Mouse (Mus musculus): ENCODE measurements around the gene Arrb2. TPM values are rescaled to one million over a fixed set of nuclear protein-coding genes. Genes with fewer than 3 reads are reported as not detected.

The Arrb2 gene
- polyA plus RNA-seq, 1 experiment from 2014 or later, result 44.0 TPM

DNA sequence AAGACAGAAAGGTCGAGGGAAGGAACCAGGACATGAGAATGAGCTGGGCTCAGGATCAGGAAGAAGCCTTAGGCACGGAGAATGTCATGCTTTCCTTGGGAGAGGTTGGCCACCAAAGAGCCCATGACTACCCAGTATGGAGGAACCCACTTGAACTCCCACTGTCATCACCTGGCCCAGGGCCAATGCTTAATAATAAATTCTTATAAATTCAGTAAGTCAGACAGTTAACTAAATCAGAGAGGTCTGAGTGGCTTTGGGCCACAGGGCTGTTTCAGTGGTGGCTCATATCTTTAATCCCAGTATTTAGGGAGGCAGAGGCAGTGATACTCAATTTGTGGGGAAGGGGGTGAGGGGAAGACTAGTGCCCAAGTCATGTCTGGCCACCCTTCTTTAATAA is 18.5 kb downstream of the Arrb2 start:
- Histone ChIP-seq H3K4me2 (ENCODE audit: low read depth, low read length, severe bottlenecking) (no peak overlapping the region), H3K27me3 (ENCODE audit: control insufficient read depth, insufficient read depth, low read length) (no peaks in the 10 kb centered on the region), H3K9me3 (ENCODE audit: control insufficient read depth, low read length) (no peaks in the 10 kb centered on the region), H3K4me3 (ENCODE audit: low read depth, low read length) (no peak overlapping the region), H3K36me3 (ENCODE audit: control insufficient read depth, insufficient read depth, low read length) (no peaks in the 10 kb centered on the region; the same call in 1 of the 2 replicates), H3K4me1 (replicated peaks; ENCODE audit: control insufficient read depth, insufficient read depth, low read length) (0 out of 2 replicates have a peak, but pooled peaks cover 2% of the 10 kb centered on the region), H3K27ac (ENCODE audit: low read depth, low read length) (no peak overlapping the region), H3K9ac (ENCODE audit: low read length) (no peak overlapping the region)
- DNase-seq (ENCODE audit: low spot score), result no peak
- 78% methylated on average over 2 of the region's 2 CpGs for WGBS
- ATAC-seq (replicated peaks; ENCODE audit: low FRiP score), result no peak

DNA sequence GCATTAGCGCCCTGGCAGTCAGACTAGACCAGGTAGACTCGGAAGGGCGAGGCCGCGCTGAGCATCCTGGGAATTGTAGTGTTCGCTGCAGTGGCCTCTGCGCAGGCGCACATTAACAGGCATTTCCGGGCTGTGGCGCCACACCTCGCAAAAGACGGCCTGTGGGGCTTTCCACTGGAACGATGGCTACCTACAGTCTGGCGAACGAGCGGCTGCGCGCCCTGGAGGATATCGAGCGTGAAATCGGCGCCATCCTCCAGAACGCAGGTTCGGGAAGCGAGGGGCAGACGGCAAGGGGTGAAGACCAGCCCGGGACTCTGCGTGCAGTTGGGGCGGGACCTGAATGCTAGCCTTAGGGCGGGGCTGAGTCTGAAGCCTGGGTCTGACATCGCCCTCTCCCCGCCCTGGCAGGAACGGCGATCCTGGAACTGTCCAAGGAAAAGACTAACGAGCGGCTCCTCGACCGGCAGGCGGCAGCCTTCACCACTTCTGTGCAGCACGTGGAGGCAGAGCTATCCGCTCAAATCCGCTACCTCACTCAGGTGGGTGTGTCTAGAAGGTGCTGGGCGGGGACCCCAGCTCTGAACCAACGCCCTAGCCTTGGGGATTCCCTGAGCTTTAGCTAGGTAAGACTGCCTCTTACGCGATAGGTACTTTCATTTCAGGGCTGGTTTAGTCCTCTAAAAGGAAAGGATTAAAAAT is 19.5 kb downstream of the Arrb2 start, which contains the start of gene Med11:
TSS of gene Med11 (plus strand) at position 123 of the 702 bp plus-strand sequence.
- H3K4me1 ChIP-seq (replicated peaks; ENCODE audit: control insufficient read depth, insufficient read depth, low read length), result peaks cover 2% of the 10 kb centered on the region; the same call in 1 of the 2 replicates
- H3K36me3 ChIP-seq (ENCODE audit: control insufficient read depth, insufficient read depth, low read length), result no peaks in the 10 kb centered on the region; the same call in 1 of the 2 replicates
- peak within 1 kb of the TSS; percentile 69 for H3K4me2 ChIP-seq (ENCODE audit: low read depth, low read length, severe bottlenecking)
- peak within 1 kb of the TSS; percentile 78 for H3K9ac ChIP-seq (ENCODE audit: low read length)
- no peaks in the 10 kb centered on the region for H3K27me3 ChIP-seq (ENCODE audit: control insufficient read depth, insufficient read depth, low read length)
- H3K27ac ChIP-seq (ENCODE audit: low read depth, low read length), result peak within 1 kb of the TSS; percentile 92
- H3K4me3 ChIP-seq (ENCODE audit: low read depth, low read length), result peak within 1 kb of the TSS; percentile 66
- under 1% methylated on average over 46 of the region's 46 CpGs for WGBS
- ATAC-seq (replicated peaks; ENCODE audit: low FRiP score), result peak; percentile 96
- H3K9me3 ChIP-seq (ENCODE audit: control insufficient read depth, low read length), result no peaks in the 10 kb centered on the region
- peak; percentile 97 for DNase-seq (ENCODE audit: low spot score)

DNA sequence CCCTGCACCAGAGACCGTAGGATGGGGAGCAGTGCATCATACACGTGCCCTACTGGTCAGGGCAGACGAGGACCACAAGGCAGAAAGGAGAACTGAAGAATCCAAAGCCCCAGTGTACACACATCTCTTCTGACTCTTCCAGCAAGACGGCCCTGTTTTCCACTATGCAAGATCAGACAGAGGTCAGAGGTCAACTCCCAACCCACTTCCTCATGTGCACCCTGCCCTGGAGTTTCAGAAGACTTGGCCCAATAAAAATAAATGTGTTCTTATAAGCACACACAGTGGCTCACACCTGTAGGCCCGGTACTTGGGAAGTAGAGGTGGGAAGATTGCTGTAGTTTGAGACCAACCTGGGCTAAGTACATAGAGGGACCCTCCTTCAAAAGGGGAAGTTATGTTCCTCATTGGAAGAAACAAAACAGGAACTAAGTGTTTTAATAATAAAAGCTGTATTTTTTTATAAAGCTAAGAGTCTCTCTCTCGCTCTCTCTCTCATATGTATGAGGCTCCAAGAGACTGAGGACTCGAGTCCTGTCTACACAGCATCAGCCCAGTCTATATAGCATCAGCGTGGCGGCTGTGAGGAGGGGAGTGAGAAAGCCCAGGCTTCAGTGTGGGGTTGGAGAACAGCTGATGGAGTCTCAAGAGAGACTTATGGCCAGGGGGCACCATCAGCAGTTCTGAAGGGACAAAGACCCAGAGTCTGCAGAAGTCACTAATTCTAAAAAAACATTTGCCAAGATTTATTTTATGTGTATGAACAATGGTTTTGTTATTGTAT is 21.0 kb downstream of the Arrb2 start:
- Histone ChIP-seq H3K9ac (ENCODE audit: low read length) (no peak overlapping the region), H3K4me2 (ENCODE audit: low read depth, low read length, severe bottlenecking) (no peak overlapping the region), H3K27me3 (ENCODE audit: control insufficient read depth, insufficient read depth, low read length) (peaks cover under 1% of the 10 kb centered on the region; the same call in 1 of the 2 replicates), H3K27ac (ENCODE audit: low read depth, low read length) (no peak overlapping the region), H3K9me3 (ENCODE audit: control insufficient read depth, low read length) (no peaks in the 10 kb centered on the region), H3K36me3 (ENCODE audit: control insufficient read depth, insufficient read depth, low read length) (no peaks in the 10 kb centered on the region; the same call in 1 of the 2 replicates), H3K4me3 (ENCODE audit: low read depth, low read length) (no peak overlapping the region), H3K4me1 (replicated peaks; ENCODE audit: control insufficient read depth, insufficient read depth, low read length) (peaks cover 2% of the 10 kb centered on the region; the same call in 1 of the 2 replicates)
- ATAC-seq (replicated peaks; ENCODE audit: low FRiP score), result no peak
- DNase-seq (ENCODE audit: low spot score), result no peak
- WGBS, result 95% methylated on average over 9 of the region's 9 CpGs

DNA sequence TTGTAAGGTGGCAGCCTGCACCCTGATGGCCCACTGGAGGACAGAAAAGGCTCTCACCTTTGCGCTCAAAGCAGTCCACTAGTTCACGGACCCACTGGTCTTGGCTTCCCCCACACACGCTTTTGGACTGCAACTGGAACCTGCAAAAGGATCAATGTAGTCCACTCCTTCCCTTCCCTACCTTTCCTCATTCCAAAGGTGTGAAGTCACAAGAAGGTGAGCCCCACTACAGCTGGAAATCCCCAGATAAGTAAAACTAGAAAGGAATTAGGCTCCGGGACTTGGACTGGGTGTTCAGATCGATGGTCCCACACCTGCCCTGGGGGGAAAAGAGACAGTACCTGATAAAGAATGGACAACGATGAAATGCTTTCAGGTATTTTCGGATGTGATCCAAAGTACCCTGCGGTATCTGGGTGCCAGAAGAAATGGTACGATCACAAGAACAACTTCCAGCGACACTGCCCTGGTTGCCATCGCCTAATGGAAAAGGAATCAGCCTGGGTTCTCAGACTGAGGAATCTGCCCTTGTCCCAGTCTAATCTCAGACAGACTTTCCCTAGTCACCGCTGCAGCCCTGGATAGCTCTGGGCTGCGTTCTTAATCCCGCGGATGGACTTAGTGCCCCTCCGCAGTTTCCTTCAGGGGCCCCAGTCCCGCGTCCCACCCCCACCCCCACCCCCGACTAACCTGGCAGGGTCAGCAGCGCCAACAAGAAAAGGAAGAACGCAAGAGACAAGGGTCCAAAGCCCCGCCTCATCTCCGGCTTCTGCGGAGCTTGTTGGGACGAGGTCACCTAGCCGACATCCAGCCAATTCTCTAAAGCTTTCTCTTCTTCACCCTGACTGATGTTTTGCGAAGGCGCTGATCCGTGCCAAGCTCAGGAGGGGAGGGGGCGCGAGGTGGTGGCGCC is 26.5 kb downstream of the Arrb2 start, which contains the start of gene Zmynd15:
TSS of gene Zmynd15 (plus strand) at position 746 of the 913 bp plus-strand sequence.
- peaks cover 2% of the 10 kb centered on the region; the same call in 1 of the 2 replicates for H3K4me1 ChIP-seq (replicated peaks; ENCODE audit: control insufficient read depth, insufficient read depth, low read length)
- H3K36me3 ChIP-seq (ENCODE audit: control insufficient read depth, insufficient read depth, low read length), result no peaks in the 10 kb centered on the region
- DNase-seq (ENCODE audit: low spot score) (no peak), ATAC-seq (replicated peaks; ENCODE audit: low FRiP score) (no peak)
- peaks cover 21% of the 10 kb centered on the region for H3K27me3 ChIP-seq (ENCODE audit: control insufficient read depth, insufficient read depth, low read length)
- peak within 1 kb of the TSS; percentile 35 for H3K4me3 ChIP-seq (ENCODE audit: low read depth, low read length)
- H3K27ac ChIP-seq (ENCODE audit: low read depth, low read length), result no peak within 1 kb of the TSS
- peak within 1 kb of the TSS; percentile 49 for H3K9ac ChIP-seq (ENCODE audit: low read length)
- H3K9me3 ChIP-seq (ENCODE audit: control insufficient read depth, low read length), result no peaks in the 10 kb centered on the region; the same call in 1 of the 2 replicates
- H3K4me2 ChIP-seq (ENCODE audit: low read depth, low read length, severe bottlenecking), result peak within 1 kb of the TSS; percentile 58
- WGBS, result 20% methylated on average over 30 of the region's 32 CpGs

DNA sequence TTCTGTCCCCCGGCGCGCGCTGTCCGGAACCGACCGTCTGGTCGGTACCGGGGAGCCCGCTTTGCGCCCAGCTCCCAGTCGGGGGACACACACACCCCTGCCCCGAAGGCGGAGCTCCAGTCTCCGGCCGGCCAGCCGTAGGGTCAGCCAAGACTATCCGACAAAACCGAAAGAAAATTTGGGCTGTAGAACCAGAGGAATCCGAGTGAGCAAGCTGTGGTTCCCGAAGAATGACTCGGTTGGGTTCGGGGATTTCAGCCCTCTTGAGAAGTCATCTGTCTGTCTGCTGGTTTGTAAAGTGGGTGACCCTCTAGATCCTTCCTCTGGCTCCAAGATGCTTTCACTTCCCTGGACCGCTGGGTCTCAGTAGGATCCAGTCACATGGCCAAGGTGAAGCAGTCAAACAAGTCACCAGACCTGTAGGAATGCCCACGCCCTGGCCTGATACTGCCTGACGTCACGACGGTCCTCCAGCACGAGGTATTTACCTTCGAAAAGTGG is 27.2 kb downstream of the Arrb2 start, which contains the start of gene Cxcl16:
TSS of gene Cxcl16 (minus strand) at position 384 of the 501 bp plus-strand sequence.
- no peaks in the 10 kb centered on the region for H3K36me3 ChIP-seq (ENCODE audit: control insufficient read depth, insufficient read depth, low read length)
- peak within 1 kb of the TSS; percentile 58 for H3K4me2 ChIP-seq (ENCODE audit: low read depth, low read length, severe bottlenecking)
- no peak for ATAC-seq (replicated peaks; ENCODE audit: low FRiP score)
- 5% methylated on average over 30 of the region's 30 CpGs for WGBS
- H3K9me3 ChIP-seq (ENCODE audit: control insufficient read depth, low read length), result no peaks in the 10 kb centered on the region; the same call in 1 of the 2 replicates
- H3K9ac ChIP-seq (ENCODE audit: low read length), result peak within 1 kb of the TSS; percentile 49
- peak within 1 kb of the TSS; percentile 35 for H3K4me3 ChIP-seq (ENCODE audit: low read depth, low read length)
- DNase-seq (ENCODE audit: low spot score), result no peak
- H3K27me3 ChIP-seq (ENCODE audit: control insufficient read depth, insufficient read depth, low read length), result peaks cover 25% of the 10 kb centered on the region
- no peak within 1 kb of the TSS for H3K27ac ChIP-seq (ENCODE audit: low read depth, low read length)
- H3K4me1 ChIP-seq (replicated peaks; ENCODE audit: control insufficient read depth, insufficient read depth, low read length), result peaks cover 2% of the 10 kb centered on the region; the same call in 1 of the 2 replicates

DNA sequence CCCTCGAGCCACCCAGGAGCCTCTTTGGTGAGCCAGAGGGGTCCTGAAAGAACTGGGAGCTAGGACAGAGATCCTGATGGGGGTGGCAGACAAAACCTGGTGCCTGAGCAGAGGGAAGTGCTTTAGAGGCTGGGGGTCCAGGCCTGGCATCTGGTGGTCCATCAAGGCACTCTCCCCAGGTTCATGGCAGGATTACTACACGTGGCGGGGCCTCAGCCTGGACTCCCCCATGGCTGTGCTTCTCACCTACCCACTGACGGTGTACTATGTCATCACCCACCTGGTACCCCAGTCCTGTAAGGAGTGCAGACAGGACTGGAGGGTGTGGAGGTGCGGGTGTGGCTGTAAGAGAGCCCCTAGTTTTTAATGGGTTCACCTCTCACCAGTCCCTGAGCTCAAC is 31.5 kb downstream of the Arrb2 start:
- 83% methylated on average over 5 of the region's 5 CpGs for WGBS
- no peak overlapping the region for H3K4me3 ChIP-seq (ENCODE audit: low read depth, low read length)
- H3K36me3 ChIP-seq (ENCODE audit: control insufficient read depth, insufficient read depth, low read length), result no peaks in the 10 kb centered on the region
- H3K9me3 ChIP-seq (ENCODE audit: control insufficient read depth, low read length), result no peaks in the 10 kb centered on the region; the same call in 1 of the 2 replicates
- no peak overlapping the region for H3K4me2 ChIP-seq (ENCODE audit: low read depth, low read length, severe bottlenecking)
- peaks cover 11% of the 10 kb centered on the region; the same call in 1 of the 2 replicates for H3K4me1 ChIP-seq (replicated peaks; ENCODE audit: control insufficient read depth, insufficient read depth, low read length)
- no peak overlapping the region for H3K27ac ChIP-seq (ENCODE audit: low read depth, low read length)
- no peak for ATAC-seq (replicated peaks; ENCODE audit: low FRiP score)
- peaks cover 29% of the 10 kb centered on the region for H3K27me3 ChIP-seq (ENCODE audit: control insufficient read depth, insufficient read depth, low read length)
- DNase-seq (ENCODE audit: low spot score), result no peak
- no peak overlapping the region for H3K9ac ChIP-seq (ENCODE audit: low read length)

DNA sequence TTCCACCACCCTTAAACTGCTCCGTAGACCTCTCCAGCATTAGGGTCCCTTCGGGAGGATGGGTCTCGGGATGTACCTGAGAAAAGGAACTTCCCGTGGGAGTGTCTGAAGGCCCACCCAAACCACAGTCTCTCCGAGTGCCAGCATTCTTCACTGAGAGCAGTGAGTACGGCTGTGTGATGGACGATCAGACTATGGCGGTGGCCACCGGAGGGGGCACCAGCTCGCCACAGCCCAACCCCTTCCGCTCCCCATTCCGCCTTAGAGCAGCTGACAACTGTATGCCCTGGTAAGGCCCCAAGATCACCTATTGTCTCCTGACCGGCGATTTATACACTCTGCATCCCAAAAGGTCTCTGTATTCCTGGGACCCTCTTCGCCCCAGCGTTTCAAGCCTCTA is 32.8 kb downstream of the Arrb2 start:
- Histone ChIP-seq H3K4me3 (ENCODE audit: low read depth, low read length) (no peak overlapping the region), H3K27me3 (ENCODE audit: control insufficient read depth, insufficient read depth, low read length) (peaks cover 22% of the 10 kb centered on the region), H3K4me2 (ENCODE audit: low read depth, low read length, severe bottlenecking) (peak overlapping the region; percentile 31; the same call in 1 of the 2 replicates), H3K27ac (ENCODE audit: low read depth, low read length) (no peak overlapping the region), H3K36me3 (ENCODE audit: control insufficient read depth, insufficient read depth, low read length) (no peaks in the 10 kb centered on the region), H3K9me3 (ENCODE audit: control insufficient read depth, low read length) (no peaks in the 10 kb centered on the region; the same call in 1 of the 2 replicates), H3K9ac (ENCODE audit: low read length) (peak overlapping the region; percentile 23), H3K4me1 (replicated peaks; ENCODE audit: control insufficient read depth, insufficient read depth, low read length) (peaks cover 8% of the 10 kb centered on the region; the same call in 1 of the 2 replicates)
- DNase-seq (ENCODE audit: low spot score) (no peak), ATAC-seq (replicated peaks; ENCODE audit: low FRiP score) (no peak)
- 24% methylated on average over 16 of the region's 16 CpGs for WGBS

All from forebrain, embryonic 11.5 days (tissue).